Mouse (Mus musculus) natural killer cell, adult 2 months (primary cell): ENCODE measurements around the gene Ptms.

ENCODE experiments used
- DNase-seq, 2 experiments: peaks; one replicate each; pipeline ENCODE4 v3.0.0; 2022; ENCODE audit warnings: low spot score in 2 of 2

Ptms gene

GRCm38 (mm10) chr6:124930231-124930630, 10.3 kb upstream of the Ptms start:
- no peak for DNase-seq

- DNase-seq, result no peak
These were observed 6.0 kb upstream of the Ptms start for GRCm38 (mm10) chr6:124925941-124926340.

DNA sequence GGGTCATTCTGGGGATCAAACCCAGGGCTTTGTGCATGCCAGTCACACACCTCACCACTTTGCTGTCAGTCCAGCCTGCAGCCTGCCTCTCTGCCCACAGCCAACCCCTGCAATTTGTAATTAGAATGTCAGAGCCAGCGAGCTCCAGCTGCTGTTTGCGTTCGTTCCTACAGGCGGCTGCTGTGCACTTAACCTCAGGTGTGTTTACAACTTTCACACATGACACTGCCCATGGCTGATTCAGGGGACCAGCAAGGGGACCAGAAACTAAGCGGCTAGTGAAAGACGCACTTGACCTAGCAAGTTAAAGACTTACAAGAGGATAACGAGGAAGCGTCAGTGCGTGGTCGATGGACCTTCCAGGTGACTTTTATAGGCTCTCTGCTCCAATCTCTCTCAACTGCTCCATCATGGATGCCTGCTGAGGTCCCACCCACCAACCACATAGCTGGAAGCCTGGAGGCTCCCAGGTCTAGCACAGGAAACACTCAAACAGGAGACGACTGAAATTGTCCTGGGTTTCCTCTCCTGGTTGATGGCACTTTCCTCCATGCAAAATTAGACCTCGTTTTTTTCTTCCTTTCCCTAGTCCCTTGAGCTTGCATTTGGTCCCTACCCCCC, 5.4 kb upstream of the Ptms start:
- DNase-seq, result no peak

DNA sequence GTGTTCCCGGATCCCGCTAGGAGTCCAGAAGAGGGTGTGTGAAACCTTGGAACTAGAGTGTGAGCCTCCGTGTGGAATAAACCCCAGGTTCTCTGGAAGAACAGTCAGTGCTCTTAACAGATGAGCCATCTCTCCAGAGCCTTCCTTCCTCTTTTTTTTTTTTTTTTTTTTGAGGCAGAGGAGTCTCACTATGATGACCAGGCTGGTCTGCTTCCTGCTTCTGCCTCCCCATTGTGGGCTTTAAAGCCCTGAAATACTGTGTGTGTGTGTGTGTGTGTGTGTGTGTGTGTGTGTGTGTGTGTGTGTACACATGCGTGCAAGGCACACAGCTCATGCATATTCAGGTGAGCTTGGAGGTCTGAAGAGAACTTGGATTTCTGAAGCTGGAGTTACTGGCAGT, 1.6 kb upstream of the Ptms start:
- no peak for DNase-seq

DNA sequence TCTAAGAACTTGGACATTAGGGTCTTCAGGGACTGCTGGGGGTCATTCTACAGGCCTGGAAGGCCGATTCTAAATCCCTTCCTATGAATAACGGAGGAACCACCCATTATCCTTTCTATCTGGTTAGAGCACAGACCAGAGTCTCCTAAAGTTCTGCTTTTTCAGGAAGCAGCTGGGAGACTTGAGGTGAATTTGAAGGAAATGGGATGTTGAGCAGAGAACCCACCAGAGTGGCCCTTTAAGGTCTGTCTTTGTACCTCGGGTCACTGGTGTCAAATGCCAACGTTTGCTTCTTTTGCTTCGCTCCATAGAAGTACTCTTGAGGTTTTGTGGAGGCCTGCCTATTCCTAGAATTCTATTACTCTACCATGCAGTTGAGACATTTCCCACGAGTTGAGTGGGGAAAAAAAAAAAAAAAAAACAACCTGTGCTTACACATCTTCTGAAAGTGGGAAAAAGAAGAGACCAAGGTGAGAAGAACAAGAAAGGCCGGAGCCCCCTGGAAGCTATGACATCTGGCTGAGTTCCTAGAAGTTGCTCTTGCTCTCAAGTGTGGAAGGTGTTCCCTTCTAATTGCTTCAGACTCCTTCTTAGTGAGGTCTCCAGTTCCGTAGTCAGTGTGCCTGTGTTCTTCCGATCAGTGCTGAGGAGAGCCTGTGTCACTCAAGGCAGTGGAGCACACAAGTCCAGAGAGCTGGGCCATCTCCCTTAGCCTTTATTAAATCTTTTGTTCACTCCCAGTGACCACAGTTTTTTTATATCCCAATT, 599 bp upstream of the Ptms start:
- no peak for DNase-seq

DNA sequence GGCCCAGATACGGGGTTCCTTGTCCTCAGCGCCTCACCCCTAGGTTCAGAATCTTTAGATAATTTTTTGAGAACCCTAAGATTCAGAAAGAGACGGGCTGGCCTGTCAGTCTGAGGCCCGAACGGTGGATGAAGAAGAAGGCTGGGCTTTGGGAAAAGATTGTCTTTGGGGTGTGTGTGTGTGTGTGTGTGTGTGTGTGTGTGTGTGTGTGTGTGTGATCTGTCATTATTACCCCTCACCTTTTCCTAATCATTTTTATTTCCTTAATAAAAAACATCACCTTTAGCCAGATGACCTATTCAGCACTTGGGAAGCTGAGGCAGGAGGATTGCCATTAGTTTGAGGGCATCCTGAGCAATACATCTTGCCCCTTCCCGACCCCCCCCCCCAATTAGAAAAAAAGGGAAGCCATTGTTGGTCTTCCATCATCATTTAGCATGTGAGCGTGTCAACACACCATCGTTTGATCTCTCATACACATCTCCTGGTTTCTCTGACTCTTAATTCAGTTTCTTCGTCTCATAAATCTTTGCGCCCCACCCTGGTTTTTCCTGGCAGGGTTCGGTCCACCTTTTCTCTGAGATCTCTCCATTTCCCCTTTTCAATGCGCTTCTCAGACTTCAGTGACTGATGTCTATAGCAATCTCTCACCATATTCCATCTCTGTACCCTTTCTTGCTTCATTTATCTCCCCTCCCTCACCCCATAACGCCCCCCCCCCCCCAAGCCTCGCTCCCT, 844 bp downstream of the Ptms start:
- no peak for DNase-seq

GRCm38 (mm10) chr6:124918331-124918690, 1.6 kb downstream of the Ptms start:
- no peak for DNase-seq

- peak in 1 of 2 experiments; percentile 24 for DNase-seq
These were observed 2.2 kb downstream of the Ptms start for GRCm38 (mm10) chr6:124917518-124918330.

DNA sequence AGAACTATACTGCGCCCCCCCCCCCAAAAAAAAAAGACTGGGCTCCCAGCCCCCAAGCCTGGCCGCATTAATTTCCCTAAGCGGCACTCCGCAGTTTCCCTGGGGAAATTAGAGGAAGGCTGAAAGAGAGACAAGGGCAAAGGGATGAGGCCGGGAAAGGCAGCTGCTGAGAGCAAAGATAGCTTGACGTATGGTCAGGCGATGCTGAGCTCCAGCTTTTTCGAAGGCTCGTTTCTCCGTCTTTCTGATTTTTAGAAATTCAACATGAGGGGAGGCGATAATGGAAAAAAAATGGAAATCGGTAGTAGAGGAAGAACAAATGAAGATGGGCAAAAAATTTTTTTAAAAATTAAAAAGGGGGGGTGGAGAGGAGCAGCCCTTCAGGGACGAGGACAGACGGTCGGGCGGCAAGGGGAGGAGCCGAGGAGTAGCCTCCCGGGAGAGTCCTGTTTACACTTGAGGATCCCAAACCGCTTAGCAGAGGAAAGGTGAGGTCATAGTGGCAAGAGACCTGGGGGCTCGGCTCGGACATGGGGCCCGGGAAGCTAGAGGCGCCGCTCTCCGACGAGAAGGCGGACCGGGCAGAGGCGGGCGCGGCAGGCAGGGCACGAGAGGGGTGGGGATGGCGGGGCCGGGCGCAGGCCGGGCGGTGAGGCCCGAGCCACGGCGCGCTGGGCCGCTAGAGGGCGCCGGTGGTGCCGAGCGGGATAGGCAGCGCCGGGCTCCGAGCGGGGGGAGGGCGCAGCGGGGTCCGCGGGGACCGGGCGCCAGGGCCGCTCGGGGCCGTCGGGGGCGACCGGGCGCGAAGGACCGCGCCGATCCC, 3.0 kb downstream of the Ptms start:
- DNase-seq, result peak; percentile 78 to 86

GRCm38 (mm10) chr6:124915942-124916694, 3.8 kb downstream of the Ptms start:
- DNase-seq, result no peak

DNA sequence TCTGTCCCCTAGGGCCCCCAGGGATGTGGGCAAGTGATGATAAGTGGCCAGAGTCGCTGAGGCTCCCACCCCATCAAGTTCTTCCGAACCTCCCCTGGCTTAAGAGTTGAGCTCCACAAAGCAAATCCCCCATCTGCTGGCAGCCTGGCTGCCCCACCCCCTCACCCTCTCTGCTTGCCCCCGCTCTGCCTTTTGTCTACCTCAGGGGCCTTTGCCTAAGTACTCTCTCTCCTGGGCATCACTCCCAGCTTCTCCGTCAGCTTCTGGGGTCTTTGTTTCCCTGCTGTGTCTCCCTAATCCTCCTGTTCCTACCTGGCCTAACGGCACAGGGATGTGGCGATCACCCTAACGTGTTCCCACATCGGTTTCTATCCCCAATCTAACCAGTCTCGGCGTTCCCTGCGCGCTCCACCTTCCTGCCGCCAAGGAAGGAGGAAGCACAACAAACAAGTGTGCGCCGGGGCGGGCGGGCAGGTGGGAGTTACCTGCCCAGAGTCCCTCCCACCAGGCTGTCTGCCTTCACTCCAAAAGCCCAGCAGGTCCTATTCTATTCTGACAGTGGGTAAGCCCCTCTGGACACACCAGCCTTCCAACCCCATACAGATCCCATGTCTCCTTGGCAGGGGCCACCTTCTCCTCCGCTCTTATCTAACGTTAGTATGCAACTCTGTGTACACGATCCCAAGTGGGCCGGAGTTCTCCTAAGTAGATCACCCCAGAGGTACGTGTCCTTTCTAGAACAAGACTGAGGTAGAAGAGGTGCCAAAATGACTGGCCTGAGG, 4.6 kb downstream of the Ptms start:
- DNase-seq, result no peak

GRCm38 (mm10) chr6:124914511-124914910, 5.4 kb downstream of the Ptms start:
- no peak for DNase-seq

- no peak for DNase-seq
These were observed 6.1 kb downstream of the Ptms start for GRCm38 (mm10) chr6:124913721-124914285.

- DNase-seq, result no peak
These were observed 6.7 kb downstream of the Ptms start for GRCm38 (mm10) chr6:124913214-124913613.

DNA sequence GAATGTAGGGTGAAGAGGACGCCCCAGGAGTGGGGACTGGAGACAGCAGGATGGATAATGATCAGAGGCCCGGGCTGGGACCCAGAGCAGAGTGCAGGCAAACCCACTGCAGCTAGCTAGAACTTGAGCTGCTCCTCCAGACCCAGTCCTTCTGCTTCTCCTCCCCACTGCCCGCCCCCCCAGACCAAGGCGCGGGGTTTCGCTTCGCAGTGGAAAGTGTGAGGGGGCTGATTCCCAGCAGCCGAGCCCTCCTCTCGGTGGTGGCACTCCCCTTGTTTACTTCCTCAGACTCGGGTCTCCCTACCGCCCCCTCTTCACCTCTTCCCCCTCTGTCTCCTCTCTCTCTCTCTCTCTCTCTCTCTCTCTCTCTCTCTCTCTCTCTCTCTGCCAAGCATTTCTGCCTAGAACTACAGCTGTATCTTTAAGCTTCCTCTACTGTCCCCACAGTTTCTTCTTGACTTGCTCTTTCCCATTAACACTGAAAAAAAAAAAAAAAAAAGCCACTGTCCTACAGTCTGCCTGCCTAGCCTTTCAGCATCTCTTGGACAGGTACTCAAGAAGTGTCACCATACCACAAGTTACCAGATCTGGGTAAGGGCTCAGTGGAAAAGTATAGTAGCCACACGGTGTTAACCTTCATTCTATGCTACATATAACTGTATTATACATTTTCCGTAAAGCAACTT, 8.2 kb downstream of the Ptms start, which contains the start of gene Lag3:
TSS of gene Lag3 (minus strand) at position 173 of the 686 bp plus-strand sequence.
- no peak for DNase-seq

- no peak for DNase-seq
These were observed 9.9 kb downstream of the Ptms start for GRCm38 (mm10) chr6:124910032-124910431.

GRCm38 (mm10) chr6:124907767-124908166, 12.1 kb downstream of the Ptms start:
- DNase-seq, result no peak
